Mouse (Mus musculus) G1E (cell line): Measurements from ENCODE around the gene Galns.

Experiments
- CTCF ChIP-seq: IDR thresholded peaks from 2 replicates; pipeline ENCODE4 v1.5.1; 2012; ENCODE audit warnings: low read depth, low read length, inconsistent platforms, mixed read lengths
- GATA1 ChIP-seq: IDR thresholded peaks from 2 replicates; pipeline ENCODE4 v1.6.1; 2012; ENCODE audit warnings: borderline replicate concordance, low read length, inconsistent platforms, mixed read lengths
- POLR2AphosphoS5 ChIP-seq: IDR thresholded peaks from 2 replicates; pipeline ENCODE4 v1.6.1; 2012; ENCODE audit warnings: low read depth, low read length, inconsistent platforms; ENCODE audit not compliant: insufficient replicate concordance
- TAL1 ChIP-seq: conservative IDR thresholded peaks from 2 replicates; pipeline ENCODE4 v1.6.1; 2012; ENCODE audit warnings: low read depth, low read length, inconsistent platforms, mixed read lengths

GRCm38 (mm10) chr8:122596031-122596430 is 15.2 kb downstream of the Galns start:
- TF ChIP-seq CTCF (no peak), POLR2AphosphoS5 (no peak), GATA1 (no peak), TAL1 (no peak)
